Mouse (Mus musculus) gastrocnemius, adult 2 months (tissue): ENCODE results near the gene Lpar5. TPM values are rescaled to one million over a fixed set of nuclear protein-coding genes. Genes with fewer than 3 reads are reported as not detected.
A peak's percentile ranks its signal among the peaks of the same experiment; 100 is the strongest.
"Not testable (repeated sequence)": the region's sequence is repeated elsewhere in the genome, so short reads cannot be mapped to it uniquely, and the experiment has no call there.

Experiments
- DNase-seq: peaks from one replicate; pipeline ENCODE4 v3.0.0; 2022
- H3K27ac ChIP-seq: fragments of 200-600 bp; 2 replicates; pipeline ENCODE4 v1.8.1; 2022; ENCODE audit warnings: mild to moderate bottlenecking
- H3K4me3 ChIP-seq: fragments of 200-600 bp; 2 replicates; pipeline ENCODE4 v1.8.1; 2022; ENCODE audit warnings: mild to moderate bottlenecking, moderate library complexity
- CTCF ChIP-seq: fragments of 200-600 bp; IDR thresholded peaks from 2 replicates; pipeline ENCODE4 v1.8.1; 2022; ENCODE audit warnings: antibody characterized with exemption, mild to moderate bottlenecking, moderate library complexity
- intact Hi-C: fragments of 180-260 bp; cut with DNase I; formaldehyde crosslinking; loops from one replicate; pipeline ENCODE4 v1.15.1; 2025
- long read RNA-seq, 2 experiments: library from polyadenylated mRNA; stranded (forward); transcript quantifications; one replicate each; pipeline ENCODE4 v2.0.0; 2021
- total RNA-seq, 2 experiments: library from RNA; stranded (reverse); gene quantifications; 2 replicates each; pipeline ENCODE4 v1.2.3; 2021

Lpar5 gene
- total RNA-seq = not detected
- long read RNA-seq, experiment 1 = 0 reads
- long read RNA-seq, experiment 2 = 0 reads

DNA sequence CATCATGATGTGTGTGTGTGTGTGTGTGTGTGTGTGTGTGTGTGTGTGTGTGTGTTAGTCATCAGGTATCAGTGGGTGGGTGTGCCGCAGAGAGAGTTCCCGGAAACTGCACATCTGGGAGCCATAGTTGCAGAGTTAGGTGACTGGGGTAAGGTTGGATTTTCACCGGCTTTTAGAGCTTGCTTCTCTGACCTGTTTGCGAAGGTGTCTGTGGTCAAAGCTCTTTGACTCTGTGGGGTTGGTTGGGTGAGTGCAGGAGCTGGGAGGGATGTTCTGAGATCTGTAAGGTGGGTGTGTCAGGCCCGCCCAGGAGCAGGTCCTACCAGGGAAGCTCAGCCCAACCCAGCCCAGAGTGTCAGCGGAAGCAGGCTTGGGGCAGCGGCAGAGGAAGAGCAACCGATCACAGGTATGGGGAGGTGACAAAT lies at the start of gene Lpar5:
Gene Lpar5 (plus strand): TSS at position 350 of the 425 bp plus-strand sequence.
- intact Hi-C loops = no loop called here
- Histone ChIP-seq H3K4me3 (no peak within 1 kb of the TSS), H3K27ac (no peak within 1 kb of the TSS)
- TF ChIP-seq CTCF = no peak
- no peak for DNase-seq

DNA sequence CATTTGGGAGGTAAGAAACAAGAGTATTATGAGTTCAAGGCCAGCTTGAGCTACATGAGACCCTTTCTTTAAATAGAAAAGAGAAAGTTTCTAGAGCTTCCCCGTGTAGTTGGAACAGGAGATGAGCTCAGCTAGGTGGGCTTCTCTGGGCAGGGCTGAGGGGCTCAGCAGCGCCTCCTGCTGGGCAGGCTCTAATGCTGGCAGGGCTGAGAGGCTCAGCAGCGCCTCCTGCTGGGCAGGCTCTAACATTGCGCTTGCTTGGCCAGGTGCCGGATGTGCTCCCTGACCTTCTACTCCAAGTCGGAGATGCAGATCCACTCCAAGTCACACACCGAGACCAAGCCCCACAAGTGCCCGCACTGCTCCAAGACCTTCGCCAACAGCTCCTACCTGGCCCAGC lies 37.2 kb upstream of the Lpar5 start:
- intact Hi-C loops, H3K27ac ChIP-seq, H3K4me3 ChIP-seq: not testable (repeated sequence)
- peak; percentile 86 for TF ChIP-seq CTCF
- peak; percentile 59 for DNase-seq

DNA sequence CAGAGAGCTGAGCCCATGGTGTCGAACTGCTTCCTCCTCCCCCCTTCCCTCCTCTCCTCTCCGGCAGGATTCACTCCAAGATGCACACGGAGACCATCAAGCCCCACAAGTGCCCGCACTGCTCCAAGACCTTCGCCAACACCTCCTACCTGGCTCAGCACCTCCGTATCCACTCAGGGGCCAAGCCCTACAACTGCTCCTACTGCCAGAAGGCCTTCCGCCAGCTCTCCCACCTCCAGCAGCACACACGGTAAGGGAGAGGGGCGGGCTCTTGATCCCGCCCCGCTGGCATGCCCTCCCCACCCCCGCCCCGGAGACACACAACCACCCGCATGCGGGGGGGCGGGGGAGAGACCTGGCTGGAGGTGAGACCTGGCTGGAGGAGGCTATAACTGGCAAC lies 36.1 kb upstream of the Lpar5 start:
- intact Hi-C loops = no loop called here
- Histone ChIP-seq H3K4me3 (no peak overlapping the region), H3K27ac (no peak overlapping the region)
- no peak for DNase-seq
- no peak for TF ChIP-seq CTCF

GRCm38 (mm10) chr6:125038666-125039065 lies 29.1 kb upstream of the Lpar5 start:
- intact Hi-C loops = loop anchor here (1.0 to 5.0 kb wide), 3 partner anchors 30 to 326 kb away; partner anchors contain the start of genes Cops7a, Emg1 and Phb2
- DNase-seq = no peak
- Histone ChIP-seq H3K4me3 (peak overlapping the region; percentile 88), H3K27ac (peak overlapping the region; percentile 88)
- no peak for TF ChIP-seq CTCF

- Histone ChIP-seq H3K4me3 (peak overlapping the region; percentile 88), H3K27ac (peak overlapping the region; percentile 88)
- no peak for DNase-seq
- TF ChIP-seq CTCF = no peak
- intact Hi-C loops = loop anchor here (1.0 to 5.0 kb wide), 3 partner anchors 31 to 327 kb away; partner anchors contain the start of genes Cops7a, Emg1 and Phb2
Measured at GRCm38 (mm10) chr6:125039131-125039530, 28.6 kb upstream of the Lpar5 start.

GRCm38 (mm10) chr6:125039533-125040153 lies 28.1 kb upstream of the Lpar5 start, which contains the start of gene Ing4:
Ing4 (plus strand) TSS chr6:125039760.
- no peak for TF ChIP-seq CTCF

GRCm38 (mm10) chr6:125040221-125040620 lies 27.5 kb upstream of the Lpar5 start:
- peak overlapping the region; percentile 88 for H3K4me3 ChIP-seq
- no peak for TF ChIP-seq CTCF
- no peak for DNase-seq
- peak overlapping the region; percentile 88 for H3K27ac ChIP-seq
- intact Hi-C loops = no loop called here

More at GRCm38 (mm10) chr6:125039533-125040153, 28.1 kb upstream of the Lpar5 start, which contains the start of gene Ing4:
- peak within 1 kb of the TSS; percentile 88 for H3K4me3 ChIP-seq
- peak; percentile 93 for DNase-seq
- intact Hi-C loops = loop anchor here (1.0 to 5.0 kb wide), 3 partner anchors 31 to 327 kb away; partner anchors contain the start of genes Cops7a, Emg1 and Phb2
- peak within 1 kb of the TSS; percentile 88 for H3K27ac ChIP-seq

GRCm38 (mm10) chr6:125041047-125041446 lies 26.7 kb upstream of the Lpar5 start:
- Histone ChIP-seq H3K27ac (no peak overlapping the region), H3K4me3 (no peak overlapping the region)
- intact Hi-C loops = no loop called here
- TF ChIP-seq CTCF = no peak
- no peak for DNase-seq

GRCm38 (mm10) chr6:125042081-125042480 lies 25.6 kb upstream of the Lpar5 start:
- intact Hi-C loops = no loop called here
- H3K27ac ChIP-seq = no peak overlapping the region
- DNase-seq = no peak

GRCm38 (mm10) chr6:125046691-125047090 lies 21.0 kb upstream of the Lpar5 start:
- intact Hi-C loops = loop anchor here (1.0 to 5.0 kb wide), 2 partner anchors 38 to 226 kb away; no protein-coding TSS in a partner anchor
- H3K4me3 ChIP-seq = no peak overlapping the region
- H3K27ac ChIP-seq = no peak overlapping the region
- TF ChIP-seq CTCF = peak; percentile 90
- DNase-seq = peak; percentile 90

More at GRCm38 (mm10) chr6:125042081-125042480, 25.6 kb upstream of the Lpar5 start:
- TF ChIP-seq CTCF = no peak
- no peak overlapping the region for H3K4me3 ChIP-seq

DNA sequence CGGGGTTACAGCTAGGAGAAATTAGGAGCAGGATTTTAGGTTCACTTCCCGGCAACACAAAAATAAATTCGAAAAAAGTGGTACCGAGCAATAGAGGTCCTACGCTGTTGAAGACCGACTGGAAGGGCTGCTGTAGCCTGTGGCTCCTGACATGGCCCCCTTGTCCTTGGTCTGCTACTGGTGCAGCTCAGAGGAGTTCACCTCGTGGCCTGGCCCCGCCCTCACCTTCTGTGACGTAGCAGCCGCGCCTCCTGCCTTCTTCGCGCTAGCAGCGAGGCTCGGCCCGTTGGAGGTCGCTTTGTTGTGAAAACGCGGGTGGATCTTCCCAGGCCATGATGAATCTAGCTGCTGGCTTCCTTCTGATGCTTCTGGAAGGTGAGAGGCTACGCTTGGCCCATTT lies 18.0 kb upstream of the Lpar5 start, which contains the start of gene Acrbp:
Gene Acrbp (plus strand): TSS at position 12 of the 400 bp plus-strand sequence.
- H3K4me3 ChIP-seq = no peak within 1 kb of the TSS
- intact Hi-C loops = loop anchor here (5.0 kb wide), 1 partner anchor 223 kb away; no protein-coding TSS in a partner anchor
- TF ChIP-seq CTCF = no peak
- no peak for DNase-seq
- H3K27ac ChIP-seq = no peak within 1 kb of the TSS

DNA sequence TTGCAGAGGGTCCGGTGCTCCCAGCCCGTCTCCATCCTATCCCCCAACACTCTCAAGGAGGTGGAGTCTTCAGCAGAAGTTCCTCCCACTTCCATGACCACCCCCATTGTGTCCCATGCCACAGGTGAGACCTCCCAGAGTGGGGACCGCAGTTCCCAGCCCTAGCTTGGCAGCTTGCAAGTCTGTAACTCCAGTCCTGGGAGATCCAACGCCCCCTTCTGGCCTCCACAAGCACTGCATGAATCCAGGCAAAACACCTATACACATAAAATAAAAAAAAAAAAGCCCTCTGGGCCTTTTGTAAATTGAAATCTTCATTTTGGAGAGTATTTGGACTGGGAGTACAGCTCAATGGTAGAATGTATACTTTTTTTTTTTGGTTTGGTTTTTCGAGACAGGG lies 16.5 kb upstream of the Lpar5 start:
- peak; percentile 49 for TF ChIP-seq CTCF
- H3K4me3 ChIP-seq = no peak overlapping the region
- H3K27ac ChIP-seq = no peak overlapping the region
- DNase-seq = no peak
- intact Hi-C loops = no loop called here

DNA sequence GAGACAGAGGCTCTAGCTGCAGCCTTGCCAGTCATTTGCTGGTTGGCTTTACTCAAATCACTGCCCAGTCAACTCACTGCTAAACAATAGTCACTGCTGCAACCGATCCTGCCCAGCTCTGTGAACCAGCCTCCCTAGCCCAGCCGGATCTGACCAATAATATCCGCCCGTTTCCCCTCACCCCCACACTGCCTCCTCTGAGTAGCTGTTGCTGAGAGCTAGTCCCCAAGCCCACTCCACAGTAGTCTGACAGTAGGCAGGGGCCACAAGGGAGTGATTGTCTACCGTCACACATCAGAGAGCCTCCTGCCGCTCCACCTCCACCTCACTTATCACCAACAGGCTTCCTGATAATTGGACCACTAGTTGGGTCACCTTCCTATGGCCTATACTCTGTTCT lies 6.2 kb upstream of the Lpar5 start:
- TF ChIP-seq CTCF = no peak
- H3K27ac ChIP-seq = no peak overlapping the region
- intact Hi-C loops = no loop called here
- no peak for DNase-seq
- no peak overlapping the region for H3K4me3 ChIP-seq
